Mouse (Mus musculus): Measurements from ENCODE around the gene Pank2. TPM values are rescaled to one million over a fixed set of nuclear protein-coding genes. Genes with fewer than 3 reads are reported as not detected.
"Not testable (repeated sequence)": the region's sequence is repeated elsewhere in the genome, so short reads cannot be mapped to it uniquely, and the experiment has no call there.

The Pank2 gene
- total RNA-seq, 2 experiments from 2014 or later, result 62.7 to 62.9 TPM

DNA sequence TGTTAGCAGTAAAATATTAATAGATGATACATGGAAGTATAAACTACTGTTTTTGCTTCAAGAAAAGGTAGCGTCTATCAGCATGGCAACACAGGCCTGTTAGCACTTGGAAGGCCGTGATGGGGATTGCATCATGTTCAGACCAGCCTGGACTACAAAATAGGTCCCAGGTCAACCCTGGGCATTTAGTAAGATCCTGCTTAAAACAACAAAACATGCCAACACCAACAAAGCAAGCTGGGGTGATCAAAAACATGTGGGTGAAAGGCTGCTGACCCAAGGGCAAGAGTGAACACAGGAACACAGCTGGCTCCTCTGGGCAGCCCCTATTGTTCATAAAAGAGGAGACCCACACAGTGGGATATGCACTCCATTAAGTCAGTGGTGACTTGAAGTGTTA lies 45.5 kb downstream of the Pank2 start:
- no peak for DNase-seq (ENCODE audit: low spot score in 2 of 2)
- intact Hi-C loops (cut with DNase I), result no loop called here

DNA sequence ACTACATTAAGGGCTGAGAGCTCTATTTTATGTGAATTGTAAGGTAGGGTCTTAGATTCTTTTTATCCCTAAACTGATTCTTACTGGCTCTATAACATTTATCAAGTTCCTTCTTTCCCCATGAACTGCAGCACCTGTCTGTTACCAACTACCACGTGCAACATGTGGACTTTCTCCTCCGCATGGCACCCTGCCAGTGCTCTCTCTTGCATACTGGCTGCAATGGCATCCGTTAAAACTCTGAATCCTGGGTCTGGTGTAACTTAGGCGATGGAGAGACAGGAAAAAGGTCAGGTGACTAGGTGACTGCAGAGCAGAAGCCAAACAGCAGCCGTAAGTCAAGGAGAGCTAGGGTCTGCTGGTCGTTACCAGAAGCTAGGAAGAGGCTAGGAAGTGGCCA lies 47.0 kb downstream of the Pank2 start:
- no peak for DNase-seq (ENCODE audit: low spot score in 2 of 2)
- intact Hi-C loops (cut with DNase I), result no loop called here

DNA sequence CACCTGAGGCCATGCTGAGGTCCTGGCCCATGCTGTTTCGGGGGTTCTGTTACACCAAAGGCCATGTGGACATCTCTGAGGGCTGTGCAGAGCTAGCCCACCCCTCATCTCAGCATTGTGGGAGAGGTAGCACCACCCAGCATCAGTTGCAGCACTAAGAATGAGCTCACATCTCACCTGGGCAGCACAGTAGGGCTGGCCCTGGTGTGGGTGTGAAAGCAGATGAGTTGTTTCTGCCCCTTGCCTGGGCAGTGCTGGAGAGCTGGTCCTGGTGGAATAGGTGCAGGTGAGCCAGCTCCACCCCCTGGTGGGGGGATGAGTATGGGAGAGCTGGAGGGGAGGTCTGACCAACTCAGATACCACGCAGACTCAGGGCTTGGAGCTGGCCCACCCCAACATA lies 53.9 kb downstream of the Pank2 start:
- intact Hi-C loops (cut with DNase I), result no loop called here
- DNase-seq (ENCODE audit: low spot score in 2 of 2), result no peak

DNA sequence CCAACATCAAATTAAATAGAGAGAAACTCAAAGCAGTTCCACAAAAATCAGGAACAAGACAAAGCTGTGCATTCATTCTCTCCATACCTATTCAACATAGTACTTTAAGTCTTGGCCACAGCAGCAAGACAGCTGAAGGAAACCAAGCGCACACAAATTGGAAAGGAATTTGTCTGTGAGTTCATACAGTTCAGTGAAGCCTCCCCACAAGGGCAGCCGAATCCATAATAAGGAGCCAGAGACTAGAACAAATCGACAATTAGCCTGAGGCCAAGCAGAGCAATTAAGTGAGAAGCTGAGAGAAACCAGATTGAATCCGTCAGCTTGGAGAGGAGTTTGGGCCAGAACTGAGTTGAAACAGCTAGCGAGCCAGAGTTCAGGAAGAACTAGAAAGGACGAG lies 57.1 kb downstream of the Pank2 start:
- intact Hi-C loops (cut with DNase I), result no loop called here
- no peak for DNase-seq (ENCODE audit: low spot score in 2 of 2)

DNA sequence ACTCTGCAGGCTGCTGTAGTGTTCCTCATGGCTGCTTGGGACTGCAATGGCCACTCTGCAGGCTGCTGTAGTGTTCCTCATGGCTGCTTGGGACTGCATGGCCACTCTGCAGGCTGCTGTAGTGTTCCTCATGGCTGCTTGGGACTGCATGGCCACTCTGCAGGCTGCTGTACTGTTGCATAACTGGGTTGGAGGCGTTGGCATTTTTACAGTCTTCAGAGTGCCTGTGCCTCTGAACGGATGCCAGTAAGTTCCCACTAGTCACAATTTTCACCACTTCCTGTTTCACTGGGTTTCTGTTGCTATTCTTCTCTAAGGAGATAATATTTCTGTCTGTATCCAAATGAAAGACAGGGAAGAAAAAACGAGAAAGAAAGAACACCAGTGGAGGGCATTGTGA lies 58.9 kb downstream of the Pank2 start:
- peak; percentile 56 to 74 for DNase-seq (ENCODE audit: low spot score in 2 of 2)
- intact Hi-C loops (cut with DNase I), result not testable (repeated sequence)

DNA sequence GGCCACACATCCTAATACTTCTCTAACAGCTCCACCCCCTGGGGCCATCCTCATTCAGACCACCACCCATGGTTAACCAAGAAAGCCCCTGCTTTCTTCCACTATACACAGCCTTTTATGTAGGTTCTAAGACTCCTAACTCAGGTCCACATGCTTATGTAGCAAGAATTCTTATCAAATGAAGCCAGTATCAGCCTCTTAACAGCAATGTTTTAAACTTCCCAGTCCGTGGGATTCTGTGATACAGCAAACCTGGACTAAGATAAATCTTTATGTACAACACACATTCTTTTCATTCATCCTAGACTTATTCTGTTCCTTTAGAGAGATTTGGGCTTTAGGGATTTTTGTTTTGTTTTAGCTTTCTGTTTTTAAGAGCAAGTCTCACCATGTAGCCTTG lies 61.4 kb downstream of the Pank2 start:
- intact Hi-C loops (cut with DNase I), result no loop called here

DNA sequence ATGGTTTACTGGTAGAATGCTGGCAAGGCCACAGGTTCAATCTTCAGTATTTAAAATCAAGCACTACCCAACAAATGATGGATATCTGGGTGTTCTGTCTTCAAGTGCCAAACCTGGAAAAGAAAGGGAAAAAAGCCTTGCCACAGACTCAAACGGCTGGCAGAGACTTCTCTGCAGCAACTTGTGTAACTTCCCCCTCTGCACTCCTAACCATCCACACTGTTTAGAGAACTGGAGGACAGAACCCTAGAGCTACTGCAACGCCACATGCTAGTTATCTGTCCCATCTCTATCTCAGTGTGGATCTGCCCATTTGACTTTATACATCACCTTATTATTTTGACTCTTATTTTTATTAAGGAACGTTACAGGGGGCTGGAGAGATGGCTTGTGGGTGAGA lies 63.7 kb downstream of the Pank2 start:
- no peak for DNase-seq (ENCODE audit: low spot score in 2 of 2)
- intact Hi-C loops (cut with DNase I), result no loop called here

More for the DNA sequence above, 61.4 kb downstream of the Pank2 start:
- no peak for DNase-seq (ENCODE audit: low spot score in 2 of 2)

DNA sequence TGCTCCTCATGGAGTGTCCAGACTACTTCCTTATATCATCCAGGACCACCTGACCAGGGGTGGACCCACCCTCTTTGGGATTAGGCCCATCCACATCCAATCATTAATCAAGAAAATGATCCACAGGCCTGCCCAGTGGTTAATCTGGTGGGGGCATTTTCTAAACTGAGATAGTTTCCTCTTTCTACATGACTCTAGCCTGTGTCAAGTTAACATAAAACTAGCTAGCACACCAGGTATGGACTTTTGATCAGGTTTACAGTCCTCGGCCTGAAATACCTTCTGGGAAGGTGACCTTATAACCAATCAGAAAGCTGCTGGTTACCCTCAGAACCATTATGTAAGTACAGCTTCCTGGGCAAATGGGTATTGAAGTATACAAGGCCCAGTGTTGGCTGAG lies 66.7 kb downstream of the Pank2 start:
- DNase-seq (ENCODE audit: low spot score in 2 of 2), result no peak
- intact Hi-C loops (cut with DNase I), result no loop called here

DNA sequence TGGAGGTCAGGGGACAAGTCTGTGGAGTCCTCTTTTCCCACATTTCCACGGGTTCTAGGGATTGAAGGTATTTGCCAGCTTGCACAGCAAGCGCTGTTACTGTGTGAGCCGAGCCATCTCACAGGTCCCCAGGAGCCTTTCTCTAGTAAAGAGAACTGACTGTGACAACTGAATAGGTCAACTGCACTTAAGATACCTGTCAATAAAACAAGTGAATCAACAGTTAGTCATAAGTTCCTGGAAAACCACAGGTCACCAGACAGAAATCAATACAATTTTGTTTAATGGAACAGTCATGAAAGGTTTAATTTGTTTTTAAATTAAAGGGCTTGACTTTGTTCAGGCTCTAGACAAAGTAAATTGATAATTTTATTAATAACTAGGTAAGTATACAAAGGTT lies 68.3 kb downstream of the Pank2 start:
- no peak for DNase-seq (ENCODE audit: low spot score in 2 of 2)
- intact Hi-C loops (cut with DNase I), result no loop called here

DNA sequence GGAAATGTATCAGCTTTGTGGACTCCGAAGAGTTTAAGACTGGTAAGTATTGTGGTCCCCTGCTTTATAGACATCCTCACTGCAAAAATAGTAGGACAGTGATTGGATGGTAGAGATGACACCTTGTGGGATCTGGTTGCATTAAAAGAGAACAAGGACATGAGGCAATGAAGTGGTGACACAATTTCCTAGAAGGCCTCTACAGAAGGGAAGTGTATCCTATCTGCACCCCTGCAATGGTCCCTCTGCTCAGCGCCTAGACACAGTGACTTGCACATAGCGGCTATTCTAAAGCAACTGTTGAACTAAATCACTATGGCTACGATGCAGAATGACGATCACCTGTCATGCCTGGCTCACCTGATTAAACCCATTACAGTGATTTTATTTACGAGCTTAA lies 75.3 kb downstream of the Pank2 start:
- intact Hi-C loops (cut with DNase I), result no loop called here
- DNase-seq (ENCODE audit: low spot score in 2 of 2), result no peak

DNA sequence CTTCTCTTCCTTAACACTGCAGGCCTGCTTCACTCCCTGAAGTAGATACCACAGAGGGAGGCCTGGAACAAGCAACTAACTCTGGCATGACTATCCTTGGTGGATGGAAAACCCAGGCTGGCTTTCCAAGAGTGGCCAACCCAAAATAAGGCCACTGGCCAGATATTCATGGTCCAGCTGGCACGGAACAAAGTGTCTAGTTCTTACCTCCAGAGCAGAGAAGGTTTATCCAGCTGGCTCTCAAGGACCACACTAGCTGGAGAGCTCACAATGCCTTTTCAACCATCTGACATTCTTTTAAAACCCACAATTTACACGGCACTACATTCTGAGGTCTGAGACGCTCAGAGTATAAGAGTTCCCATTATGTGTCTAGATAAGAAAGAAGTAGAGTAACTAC lies 82.2 kb downstream of the Pank2 start:
- intact Hi-C loops (cut with DNase I), result no loop called here
- peak in 1 of 2 experiments; percentile 36 for DNase-seq (ENCODE audit: low spot score in 2 of 2)

DNA sequence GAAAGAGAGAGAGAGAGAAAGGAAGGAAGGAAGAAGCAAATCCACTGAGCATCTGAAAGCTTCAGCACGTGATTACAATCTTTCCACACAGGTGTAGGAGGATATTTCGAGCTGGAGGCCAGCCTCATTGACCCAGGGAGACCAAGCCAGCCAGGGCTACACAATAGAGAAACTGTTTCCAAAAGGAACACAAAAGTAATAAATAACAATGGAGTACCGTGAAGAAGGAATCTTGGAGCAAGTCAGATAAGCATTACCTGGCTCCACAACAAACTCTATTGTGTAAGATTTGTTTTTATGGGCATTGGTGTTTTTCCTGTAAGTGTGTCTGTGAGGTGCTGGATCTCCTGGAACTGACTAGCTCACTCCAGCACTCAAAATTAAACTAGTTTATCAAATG lies 83.3 kb downstream of the Pank2 start:
- intact Hi-C loops (cut with DNase I), result no loop called here

More for the DNA sequence above, 83.3 kb downstream of the Pank2 start:
- DNase-seq (ENCODE audit: low spot score in 2 of 2), result no peak

Small RNA genes lying within 50 kb of the gene (microRNA-seq; reads per million reads assigned to microRNA genes)
- gene Mir103-2, result 16.8 to 50.1 reads per million in 2 experiments

Other genes starting within 250 kb of the Pank2 start
- gene Gfra4, start 219.4 kb upstream of the Pank2 start, total RNA-seq (2021), result 10 to 100 TPM; 52.4 to 54.2 TPM
- gene Adam33, start 198.7 kb upstream of the Pank2 start, total RNA-seq (2021), result 1 to 10 TPM; 2.3 to 3.7 TPM
- gene Siglec1, start 175.7 kb upstream of the Pank2 start, total RNA-seq (2021), result under 1 TPM; 0.51 to 0.59 TPM
- 10 to 100 TPM; 10.2 to 10.8 TPM for gene Hspa12b, start 135.2 kb upstream of the Pank2 start, total RNA-seq (2021)
- gene Gm11037, start 129.0 kb upstream of the Pank2 start, total RNA-seq (2021), result not detected
- gene 1700037H04Rik, start 102.4 kb upstream of the Pank2 start, total RNA-seq (2021), result 10 to 100 TPM; 74.6 to 83.3 TPM
- gene Cenpb, start 82.4 kb upstream of the Pank2 start, total RNA-seq (2021), result 10 to 100 TPM; 89.7 to 97.4 TPM
- gene Cdc25b, start 75.5 kb upstream of the Pank2 start, total RNA-seq (2021), result 10 to 100 TPM; 11.9 to 15.4 TPM
- gene Spef1, start 75.2 kb upstream of the Pank2 start, total RNA-seq (2021), result 10 to 100 TPM; 13.4 to 14.0 TPM
- 10 to 100 TPM; 23.9 to 26.3 TPM for gene Ap5s1, start 55.4 kb upstream of the Pank2 start, total RNA-seq (2021)
- 1 to 10 TPM; 6.3 TPM for gene Mavs, start 28.4 kb upstream of the Pank2 start, total RNA-seq (2021)
- 10 to 100 TPM; 30.3 to 32.3 TPM for gene Rnf24, start 90.4 kb downstream of the Pank2 start, total RNA-seq (2021)
- gene Smox, start 229.0 kb downstream of the Pank2 start, total RNA-seq (2021), result 10 to 100 TPM; 65.4 to 68.9 TPM

Measured in left cerebral cortex, postnatal 14 days (tissue).